Mouse (Mus musculus) bone marrow macrophage, adult 2 months (primary cell): Measurements from ENCODE around the gene Gpr183.

Experiments
- CTCF ChIP-seq: IDR thresholded peaks from 2 replicates; pipeline ENCODE4 v1.5.1; 2012; ENCODE audit warnings: low read depth, mild to moderate bottlenecking, low read length, moderate library complexity
- POLR2A ChIP-seq: IDR thresholded peaks from 2 replicates; pipeline ENCODE4 v1.6.1; 2012; ENCODE audit warnings: mild to moderate bottlenecking, low read depth, low read length, borderline replicate concordance

DNA sequence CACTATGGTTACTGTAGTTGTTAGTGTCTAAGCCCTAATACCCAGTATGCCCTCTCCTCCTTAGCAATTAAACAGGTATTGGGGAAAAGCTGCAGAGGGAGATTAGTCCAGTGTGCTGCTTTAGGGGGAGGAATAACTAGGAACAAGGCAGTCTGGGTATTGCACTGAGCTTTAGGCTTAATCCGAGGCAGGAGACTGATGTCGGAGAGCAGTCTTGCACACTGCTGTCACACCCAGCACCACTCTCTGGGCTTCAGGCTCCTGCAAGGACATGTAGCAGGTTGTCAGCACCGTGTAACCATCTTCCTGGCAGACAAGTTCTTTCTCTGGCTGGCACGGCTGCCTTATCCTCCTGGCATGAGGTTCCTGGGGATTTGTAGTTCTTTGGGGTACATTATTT lies 32.8 kb downstream of the Gpr183 start:
- TF ChIP-seq CTCF (no peak), POLR2A (no peak)
